Mouse (Mus musculus) ES-Bruce4 (cell line): ENCODE results near the gene Actc1. TPM values are rescaled to one million over a fixed set of nuclear protein-coding genes. Genes with fewer than 3 reads are reported as not detected.

ENCODE experiments used
- H3K27ac ChIP-seq: 2 replicates; pipeline ENCODE4 v1.5.1; 2012; ENCODE audit warnings: low read length, inconsistent platforms; ENCODE audit not compliant: insufficient read depth
- H3K27me3 ChIP-seq: 2 replicates; pipeline ENCODE4 v1.6.1; 2012; ENCODE audit warnings: mild to moderate bottlenecking, low read length, inconsistent platforms; ENCODE audit not compliant: control insufficient read depth, poor library complexity, insufficient read depth, severe bottlenecking
- H3K36me3 ChIP-seq: 2 replicates; pipeline ENCODE4 v1.6.1; 2012; ENCODE audit warnings: inconsistent platforms, mild to moderate bottlenecking, low read length, moderate library complexity; ENCODE audit not compliant: control insufficient read depth, poor library complexity, insufficient read depth, severe bottlenecking
- H3K4me1 ChIP-seq: one replicate; pipeline ENCODE4 v1.8.1; 2011; ENCODE audit warnings: low read length; ENCODE audit not compliant: control insufficient read depth, insufficient read depth
- H3K4me3 ChIP-seq: 2 replicates; pipeline ENCODE4 v1.5.1; 2011; ENCODE audit warnings: low read depth, mild to moderate bottlenecking, low read length
- H3K9ac ChIP-seq: 2 replicates; pipeline ENCODE4 v1.6.1; 2012; ENCODE audit warnings: low read depth, mild to moderate bottlenecking, inconsistent platforms; ENCODE audit not compliant: poor library complexity, severe bottlenecking
- H3K9me3 ChIP-seq: replicated peaks from 2 replicates; pipeline ENCODE4 v1.6.1; 2012; ENCODE audit warnings: mild to moderate bottlenecking, low read length, inconsistent platforms; ENCODE audit not compliant: control insufficient read depth, poor library complexity, insufficient read depth, severe bottlenecking
- CTCF ChIP-seq: IDR thresholded peaks from one replicate; pipeline ENCODE4 v1.8.1; 2011; ENCODE audit warnings: low read depth, low read length
- EP300 ChIP-seq: IDR thresholded peaks from 2 replicates; pipeline ENCODE4 v1.6.1; 2011; ENCODE audit warnings: low read depth, low read length; ENCODE audit not compliant: insufficient read depth
- POLR2A ChIP-seq: IDR thresholded peaks from one replicate; pipeline ENCODE4 v1.8.1; 2011; ENCODE audit warnings: low read length; ENCODE audit not compliant: insufficient read depth
- polyA plus RNA-seq: library from polyadenylated mRNA; stranded (reverse); fragments of >200 nt; gene quantifications from 2 replicates; pipeline ENCODE4 v1.2.4, GENCODE M21; 2011; ENCODE audit warnings: low read depth; ENCODE audit not compliant: missing spikeins, insufficient read depth, insufficient read length

The Actc1 gene
- polyA plus RNA-seq, 1 experiment = 1.4 TPM

- Histone ChIP-seq H3K27ac (no peak overlapping the region), H3K9me3 (no peaks in the 10 kb centered on the region), H3K4me3 (no peak overlapping the region), H3K4me1 (no peaks in the 10 kb centered on the region), H3K27me3 (no peaks in the 10 kb centered on the region; the same call in 1 of the 2 replicates), H3K9ac (no peak overlapping the region), H3K36me3 (no peaks in the 10 kb centered on the region)
- TF ChIP-seq POLR2A (no peak), CTCF (no peak), EP300 (no peak)
These were observed 33.7 kb downstream of the Actc1 start for GRCm38 (mm10) chr2:114019474-114020209.

GRCm38 (mm10) chr2:114018136-114018535, 35.2 kb downstream of the Actc1 start:
- Histone ChIP-seq H3K9ac (no peak overlapping the region), H3K27ac (no peak overlapping the region), H3K4me3 (no peak overlapping the region), H3K27me3 (peaks cover 8% of the 10 kb centered on the region; the same call in 1 of the 2 replicates), H3K36me3 (no peaks in the 10 kb centered on the region), H3K4me1 (no peaks in the 10 kb centered on the region), H3K9me3 (no peaks in the 10 kb centered on the region)
- TF ChIP-seq CTCF (no peak), EP300 (no peak), POLR2A (no peak)

- no peaks in the 10 kb centered on the region for H3K4me1 ChIP-seq
- no peak overlapping the region for H3K4me3 ChIP-seq
- H3K27ac ChIP-seq = no peak overlapping the region
- H3K9ac ChIP-seq = no peak overlapping the region
- H3K36me3 ChIP-seq = no peaks in the 10 kb centered on the region
- TF ChIP-seq EP300 = no peak
- TF ChIP-seq POLR2A = no peak
- no peak for TF ChIP-seq CTCF
- no peaks in the 10 kb centered on the region for H3K9me3 ChIP-seq
- peaks cover 8% of the 10 kb centered on the region; the same call in 1 of the 2 replicates for H3K27me3 ChIP-seq
These were observed 38.5 kb downstream of the Actc1 start for GRCm38 (mm10) chr2:114014839-114015238.

GRCm38 (mm10) chr2:114013846-114014245, 39.5 kb downstream of the Actc1 start:
- Histone ChIP-seq H3K4me1 (no peaks in the 10 kb centered on the region), H3K36me3 (no peaks in the 10 kb centered on the region), H3K27me3 (peaks cover 8% of the 10 kb centered on the region; the same call in 1 of the 2 replicates), H3K27ac (no peak overlapping the region), H3K4me3 (peak overlapping the region; percentile 56), H3K9me3 (no peaks in the 10 kb centered on the region), H3K9ac (peak overlapping the region; percentile 32; the same call in 1 of the 2 replicates)
- TF ChIP-seq EP300 (no peak), CTCF (no peak), POLR2A (no peak)

GRCm38 (mm10) chr2:114013295-114013771, 40.0 kb downstream of the Actc1 start, which contains the start of gene Gjd2:
Gene Gjd2, minus strand, starts transcription at chr2:114013619.
- H3K9me3 ChIP-seq = no peaks in the 10 kb centered on the region
- H3K36me3 ChIP-seq = no peaks in the 10 kb centered on the region
- TF ChIP-seq CTCF (no peak), POLR2A (no peak), EP300 (no peak)
- H3K4me1 ChIP-seq = no peaks in the 10 kb centered on the region
- peak within 1 kb of the TSS; percentile 32 for H3K9ac ChIP-seq
- H3K4me3 ChIP-seq = peak within 1 kb of the TSS; percentile 56
- H3K27ac ChIP-seq = no peak within 1 kb of the TSS
- H3K27me3 ChIP-seq = peaks cover 8% of the 10 kb centered on the region; the same call in 1 of the 2 replicates

- H3K27me3 ChIP-seq = peaks cover 8% of the 10 kb centered on the region; the same call in 1 of the 2 replicates
- no peak overlapping the region for H3K27ac ChIP-seq
- TF ChIP-seq CTCF (no peak), EP300 (no peak), POLR2A (no peak)
- peak overlapping the region; percentile 56 for H3K4me3 ChIP-seq
- H3K36me3 ChIP-seq = no peaks in the 10 kb centered on the region
- no peak overlapping the region for H3K9ac ChIP-seq
- no peaks in the 10 kb centered on the region for H3K4me1 ChIP-seq
- no peaks in the 10 kb centered on the region for H3K9me3 ChIP-seq
These were observed 40.6 kb downstream of the Actc1 start for GRCm38 (mm10) chr2:114012749-114013211.
